Mouse (Mus musculus) brain, embryonic 14.5 days (tissue): ENCODE measurements at regions not wholly inside any gene's neighbourhood (a gene's known extent, or its start where the extent isn't known, plus 50 kb on each side); places are given as distances from the start of the nearest gene placed in this dataset.

Source experiments
- CTCF ChIP-seq: fragments of 200-500 bp; IDR thresholded peaks from 2 replicates; pipeline ENCODE4 v1.5.1; 2012; ENCODE audit warnings: inconsistent platforms, mild to moderate bottlenecking, moderate library complexity, borderline replicate concordance; ENCODE audit not compliant: insufficient read depth, insufficient read length; ENCODE audit errors: extremely low read depth
- POLR2A ChIP-seq: fragments of 200-500 bp; IDR thresholded peaks from 2 replicates; pipeline ENCODE4 v1.6.1; 2012; ENCODE audit warnings: mild to moderate bottlenecking, inconsistent platforms, borderline replicate concordance; ENCODE audit not compliant: poor library complexity, insufficient read depth, insufficient read length, severe bottlenecking; ENCODE audit errors: extremely low read depth

DNA sequence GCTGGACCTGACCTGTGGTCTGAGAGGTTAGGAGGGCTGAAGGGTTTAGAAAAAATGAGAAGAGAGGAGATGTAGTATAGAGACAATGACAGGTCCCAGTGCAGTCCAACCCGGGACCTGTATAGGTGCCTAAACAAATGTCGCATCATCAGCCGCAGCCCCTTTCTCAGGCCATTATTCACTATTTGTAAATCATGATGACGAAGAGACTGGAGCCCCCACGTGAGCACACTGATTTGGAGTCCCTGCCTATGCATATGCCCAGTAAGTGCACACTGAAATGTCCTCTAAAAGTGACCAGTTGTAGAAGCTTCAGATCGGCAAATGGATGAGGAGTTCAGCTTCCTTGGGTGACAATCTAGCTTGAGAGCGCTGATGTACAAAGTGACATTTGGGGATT, 96.2 kb upstream of the Mpp6 start:
- TF ChIP-seq CTCF (no peak), POLR2A (no peak)
